Mouse (Mus musculus) limb, embryonic 11.5 days (tissue): Measurements from ENCODE around the gene Klhl8. TPM values are rescaled to one million over a fixed set of nuclear protein-coding genes. Genes with fewer than 3 reads are reported as not detected.

Source experiments
- ATAC-seq: fragments of 200-750 bp; cut with Nextera tagmentation; 2 replicates; pipeline ENCODE4 v1.8.0; 2017; ENCODE audit warnings: low read depth; ENCODE audit not compliant: insufficient number of reproducible peaks, low FRiP score, low TSS enrichment
- DNase-seq: peaks from one replicate; pipeline ENCODE4 v3.0.0-alpha.2; 2015; ENCODE audit warnings: low spot score
- H3K27ac ChIP-seq: fragments of 300-500 bp; sonication (generic); replicated peaks from 2 replicates; pipeline ENCODE4 v1.5.1; 2014; ENCODE audit warnings: low read depth, mild to moderate bottlenecking, low read length
- H3K27me3 ChIP-seq: fragments of 300-500 bp; sonication (generic); 2 replicates; pipeline ENCODE4 v1.6.1; 2014; ENCODE audit warnings: mild to moderate bottlenecking, low read length, mixed read lengths; ENCODE audit not compliant: control insufficient read depth, insufficient read depth
- H3K36me3 ChIP-seq: fragments of 300-500 bp; sonication (generic); 2 replicates; pipeline ENCODE4 v1.6.1; 2014; ENCODE audit warnings: mild to moderate bottlenecking, low read length, moderate library complexity, mixed read lengths; ENCODE audit not compliant: control insufficient read depth, insufficient read depth
- H3K4me1 ChIP-seq: fragments of 300-500 bp; sonication (generic); 2 replicates; pipeline ENCODE4 v1.6.1; 2014; ENCODE audit warnings: low read length, mixed read lengths; ENCODE audit not compliant: control insufficient read depth, insufficient read depth
- H3K4me2 ChIP-seq: fragments of 300-500 bp; sonication (generic); 2 replicates; pipeline ENCODE4 v1.6.1; 2014; ENCODE audit warnings: low read depth, mild to moderate bottlenecking, moderate library complexity; ENCODE audit not compliant: severe bottlenecking
- H3K4me3 ChIP-seq: fragments of 300-500 bp; sonication (generic); 2 replicates; pipeline ENCODE4 v1.5.1; 2014; ENCODE audit warnings: low read depth, low read length
- H3K9ac ChIP-seq: fragments of 300-500 bp; sonication (generic); 2 replicates; pipeline ENCODE4 v1.6.1; 2014; ENCODE audit warnings: mild to moderate bottlenecking, low read length
- H3K9me3 ChIP-seq: fragments of 300-500 bp; sonication (generic); 2 replicates; pipeline ENCODE4 v1.6.1; 2016; ENCODE audit warnings: low read length; ENCODE audit not compliant: control insufficient read depth
- WGBS: fragments of 180-500 bp; shearing (Covaris S2); extraction: QIAGEN DNeasy Blood & Tissue Kit; methylation state at CpG from one replicate; pipeline ENCODE4 v1.1.7; 2014; 5-methylcytosine and 5-hydroxymethylcytosine counted together
- polyA plus RNA-seq: library from polyadenylated mRNA; unstranded; fragments of >200 nt; fragmentation: Nextera tagmentation; extraction: Ambion mirVana; gene quantifications from 2 replicates; pipeline ENCODE4 v1.2.1, GENCODE M21; 2014

The Klhl8 gene
- polyA plus RNA-seq, 1 experiment from 2014 or later, result 11.2 TPM

GRCm38 (mm10) chr5:103829158-103829557 is 81.9 kb downstream of the Klhl8 start:
- WGBS, result 85% methylated on average over 12 of the region's 12 CpGs

DNA sequence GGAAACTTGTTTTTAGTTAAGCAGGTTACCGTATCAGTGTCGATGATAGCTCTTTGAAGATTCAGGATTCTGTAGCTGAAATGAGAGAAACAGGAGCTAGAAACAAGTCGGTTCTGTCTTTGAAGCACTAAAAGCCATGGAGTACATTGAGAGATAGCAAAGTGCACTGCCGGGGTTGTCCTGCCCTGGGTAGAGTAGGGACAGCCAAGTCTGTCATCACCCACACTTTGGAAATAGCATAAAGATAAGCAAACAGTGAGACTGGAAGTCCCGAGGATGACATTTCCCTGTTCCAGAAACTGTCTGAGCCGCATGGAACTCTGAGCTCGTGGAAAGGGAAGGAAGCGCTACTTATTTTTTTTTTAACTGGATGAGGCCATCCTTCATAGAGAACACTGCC is 82.3 kb downstream of the Klhl8 start:
- H3K9me3 ChIP-seq, result no peaks in the 10 kb centered on the region

More at GRCm38 (mm10) chr5:103829158-103829557, 81.9 kb downstream of the Klhl8 start:
- Histone ChIP-seq H3K27ac (no peak overlapping the region), H3K9ac (no peak overlapping the region), H3K4me1 (peaks cover 4% of the 10 kb centered on the region; the same call in 1 of the 2 replicates), H3K4me2 (no peak overlapping the region), H3K4me3 (no peak overlapping the region), H3K27me3 (no peaks in the 10 kb centered on the region), H3K9me3 (no peaks in the 10 kb centered on the region), H3K36me3 (peaks cover 4% of the 10 kb centered on the region; the same call in 1 of the 2 replicates)
- no peak for ATAC-seq
- DNase-seq, result no peak

GRCm38 (mm10) chr5:103828304-103828703 is 82.8 kb downstream of the Klhl8 start:
- Histone ChIP-seq H3K27ac (no peak overlapping the region), H3K36me3 (no peaks in the 10 kb centered on the region; the same call in 1 of the 2 replicates), H3K4me1 (peaks cover 4% of the 10 kb centered on the region; the same call in 1 of the 2 replicates), H3K4me3 (no peak overlapping the region), H3K9me3 (no peaks in the 10 kb centered on the region), H3K27me3 (no peaks in the 10 kb centered on the region), H3K9ac (no peak overlapping the region; the same call in 1 of the 2 replicates), H3K4me2 (no peak overlapping the region)
- 86% methylated on average over 21 of the region's 21 CpGs for WGBS
- DNase-seq (no peak), ATAC-seq (no peak)

More for the DNA sequence above, 82.3 kb downstream of the Klhl8 start:
- peaks cover 3% of the 10 kb centered on the region; the same call in 1 of the 2 replicates for H3K36me3 ChIP-seq
- DNase-seq (no peak), ATAC-seq (no peak)
- H3K27ac ChIP-seq, result no peak overlapping the region
- no peak overlapping the region for H3K4me2 ChIP-seq
- WGBS, result 89% methylated on average over 8 of the region's 8 CpGs
- H3K27me3 ChIP-seq, result no peaks in the 10 kb centered on the region
- H3K4me1 ChIP-seq, result peaks cover 4% of the 10 kb centered on the region; the same call in 1 of the 2 replicates
- H3K4me3 ChIP-seq, result no peak overlapping the region
- H3K9ac ChIP-seq, result no peak overlapping the region

DNA sequence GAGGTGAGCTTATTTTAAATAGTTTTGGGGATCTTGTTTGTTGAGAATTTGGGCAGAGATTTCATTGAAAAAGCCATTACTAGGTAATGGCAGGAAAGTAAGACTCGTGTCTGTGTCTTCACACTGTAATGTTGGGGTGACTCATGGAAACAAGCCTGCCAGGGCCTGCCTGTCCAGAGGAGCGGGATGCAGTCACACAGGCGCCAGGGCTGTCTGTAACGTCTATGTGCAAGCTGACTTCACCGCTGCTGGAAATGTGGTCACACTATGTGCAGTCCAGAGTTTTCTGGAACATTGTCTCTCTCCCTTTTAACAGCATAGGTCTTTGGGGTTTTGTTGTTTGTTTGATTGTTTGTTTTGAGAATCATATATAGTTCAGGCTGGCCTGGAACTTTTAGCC is 88.1 kb downstream of the Klhl8 start:
- DNase-seq, result no peak
- Histone ChIP-seq H3K4me2 (no peak overlapping the region), H3K4me3 (no peak overlapping the region), H3K27me3 (no peaks in the 10 kb centered on the region), H3K27ac (no peak overlapping the region), H3K9me3 (no peaks in the 10 kb centered on the region), H3K4me1 (peaks cover 6% of the 10 kb centered on the region), H3K36me3 (no peaks in the 10 kb centered on the region), H3K9ac (no peak overlapping the region)
- ATAC-seq, result no peak
- 91% methylated on average over 5 of the region's 5 CpGs for WGBS

DNA sequence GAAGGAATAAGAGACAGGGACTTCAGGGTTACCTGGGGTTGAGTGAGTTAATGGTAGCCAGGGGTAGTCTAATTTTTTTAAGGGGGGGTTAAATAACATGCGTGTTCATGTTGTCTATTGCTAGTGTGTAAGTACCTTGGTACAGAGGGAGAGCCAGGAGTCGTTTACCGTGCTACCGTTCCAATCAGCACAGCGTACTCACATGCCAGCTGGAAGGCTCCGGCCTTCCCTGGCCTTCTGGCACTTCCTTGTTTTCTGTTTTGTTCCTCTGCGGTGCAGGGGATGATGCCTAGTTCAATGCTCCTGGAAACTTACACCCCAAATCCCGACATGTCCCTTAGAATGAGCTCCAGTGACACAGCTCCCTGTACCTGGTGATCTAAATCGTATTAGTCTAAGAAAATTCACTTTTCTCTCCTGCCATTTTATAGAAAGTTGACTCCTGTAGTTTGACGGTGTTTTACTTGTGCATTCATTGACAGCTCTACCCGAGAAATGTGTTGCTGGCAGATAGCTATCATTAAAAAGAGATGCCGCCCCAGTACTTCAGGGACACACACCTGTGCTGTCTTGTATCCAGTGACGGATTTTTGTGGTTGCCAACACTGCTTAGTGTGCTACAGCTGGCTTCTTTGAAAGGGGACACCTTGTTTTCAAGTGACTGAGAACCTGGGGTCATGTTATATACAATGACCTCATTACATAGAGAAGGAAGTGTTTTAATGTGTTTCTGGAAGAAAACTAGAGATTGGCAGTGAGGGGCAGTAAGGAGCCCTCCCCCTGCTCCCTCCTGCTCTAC is 89.4 kb downstream of the Klhl8 start:
- no peak for ATAC-seq
- no peaks in the 10 kb centered on the region for H3K27me3 ChIP-seq
- no peaks in the 10 kb centered on the region for H3K36me3 ChIP-seq
- H3K27ac ChIP-seq, result no peak overlapping the region
- 73% methylated on average over 13 of the region's 13 CpGs for WGBS
- H3K4me2 ChIP-seq, result no peak overlapping the region
- no peak overlapping the region for H3K4me3 ChIP-seq
- H3K9ac ChIP-seq, result no peak overlapping the region
- no peak for DNase-seq
- peaks cover 6% of the 10 kb centered on the region for H3K4me1 ChIP-seq
- no peaks in the 10 kb centered on the region for H3K9me3 ChIP-seq

DNA sequence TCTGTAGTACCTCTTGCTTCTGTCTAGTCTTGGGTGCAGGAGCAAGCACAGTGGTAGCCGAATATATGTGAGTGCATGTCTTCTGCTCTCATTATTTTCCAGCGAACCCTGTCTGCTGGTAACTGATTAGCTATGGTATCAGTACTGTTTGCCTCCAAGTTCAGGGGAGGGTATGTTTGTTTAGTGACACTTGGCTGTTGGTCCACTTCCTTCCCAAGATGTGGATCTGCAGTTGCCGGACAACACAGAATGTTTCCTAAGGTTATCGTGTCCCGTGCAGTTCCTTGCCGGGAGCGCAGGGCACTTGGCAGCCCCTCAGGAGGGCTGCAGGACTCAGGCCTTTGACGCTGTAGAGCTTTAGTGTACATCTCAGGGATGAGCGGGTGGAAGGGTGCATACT is 90.0 kb downstream of the Klhl8 start:
- Histone ChIP-seq H3K4me1 (peaks cover 6% of the 10 kb centered on the region), H3K27me3 (no peaks in the 10 kb centered on the region), H3K36me3 (no peaks in the 10 kb centered on the region), H3K4me3 (no peak overlapping the region), H3K9me3 (no peaks in the 10 kb centered on the region), H3K27ac (no peak overlapping the region), H3K4me2 (no peak overlapping the region), H3K9ac (no peak overlapping the region)
- WGBS, result 90% methylated on average over 9 of the region's 9 CpGs
- DNase-seq (no peak), ATAC-seq (no peak)

DNA sequence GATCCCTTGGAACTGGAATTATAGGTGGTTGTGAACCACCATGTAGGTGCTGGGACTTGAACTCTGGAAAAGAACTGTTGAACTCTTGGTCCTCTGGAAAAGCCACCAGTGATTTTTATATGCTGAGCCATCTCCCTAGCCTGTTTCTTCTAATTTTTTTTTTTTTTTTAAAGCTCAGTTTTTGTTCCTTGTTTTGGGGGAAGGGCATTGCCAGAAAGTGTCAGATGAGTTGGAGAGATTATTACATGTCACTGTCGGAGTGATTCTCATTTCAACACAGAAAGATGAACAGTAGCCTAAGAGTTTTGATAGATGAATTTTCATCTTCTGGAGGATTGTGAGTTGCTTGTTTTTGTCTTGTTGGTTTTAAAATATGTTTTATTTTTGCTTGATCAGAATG is 91.4 kb downstream of the Klhl8 start:
- H3K36me3 ChIP-seq, result no peaks in the 10 kb centered on the region
- no peak overlapping the region for H3K4me2 ChIP-seq
- H3K4me3 ChIP-seq, result no peak overlapping the region
- H3K9ac ChIP-seq, result no peak overlapping the region
- no peaks in the 10 kb centered on the region for H3K27me3 ChIP-seq
- peaks cover 6% of the 10 kb centered on the region for H3K4me1 ChIP-seq
- H3K27ac ChIP-seq, result no peak overlapping the region
- no peak for ATAC-seq
- no peaks in the 10 kb centered on the region for H3K9me3 ChIP-seq
- 90% methylated on average over 1 of the region's 1 CpGs for WGBS
- no peak for DNase-seq

GRCm38 (mm10) chr5:103818602-103819001 is 92.5 kb downstream of the Klhl8 start:
- Histone ChIP-seq H3K27me3 (no peaks in the 10 kb centered on the region), H3K4me1 (peaks cover 6% of the 10 kb centered on the region), H3K4me2 (no peak overlapping the region), H3K27ac (no peak overlapping the region), H3K4me3 (no peak overlapping the region), H3K9ac (no peak overlapping the region), H3K36me3 (no peaks in the 10 kb centered on the region), H3K9me3 (no peaks in the 10 kb centered on the region)
- ATAC-seq (no peak), DNase-seq (no peak)
- WGBS, result 74% methylated on average over 9 of the region's 9 CpGs
